Mouse (Mus musculus): ENCODE measurements around the gene Hnrnpdl.

Hnrnpdl gene

DNA sequence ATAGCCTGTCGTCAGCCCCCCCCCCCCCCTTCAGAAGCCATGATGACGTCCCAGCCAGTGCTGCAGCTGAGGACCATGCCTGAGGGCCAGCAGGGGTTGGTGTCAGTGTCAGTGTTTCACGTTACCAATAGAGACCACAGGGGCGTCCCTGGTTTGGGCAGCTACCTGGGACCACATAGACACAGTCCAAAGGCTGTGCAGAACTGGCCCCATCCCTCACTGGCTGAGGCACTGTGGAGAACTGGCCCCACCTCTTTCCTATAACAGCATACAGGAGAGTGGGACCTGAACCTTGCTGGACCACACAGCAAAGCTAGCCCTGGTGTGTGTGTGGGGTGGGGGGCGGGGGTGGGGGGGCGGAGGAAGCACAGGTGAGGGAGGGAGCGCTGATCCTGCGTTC is 39.0 kb downstream of the Hnrnpdl start:
- DNase-seq: no peak

DNA sequence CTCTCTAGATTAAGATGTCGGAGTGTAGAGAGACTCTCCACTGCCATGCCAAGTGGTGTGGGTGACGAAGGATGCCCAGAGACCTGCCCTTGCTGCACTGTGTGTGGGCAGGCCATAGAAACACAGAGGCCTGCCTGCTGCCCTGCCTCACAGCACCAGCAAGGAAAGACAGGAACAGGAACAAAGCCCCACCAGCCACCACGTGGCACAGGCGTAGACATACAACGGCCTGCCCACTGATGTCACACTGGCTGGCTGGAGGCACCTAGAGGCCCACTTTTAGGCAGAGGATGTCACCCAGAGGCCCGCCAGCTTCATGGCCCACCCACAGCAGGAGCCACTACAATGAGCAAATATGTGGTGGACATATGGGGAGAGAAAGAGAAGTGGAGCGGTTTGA is 39.4 kb downstream of the Hnrnpdl start:
- DNase-seq: no peak

GRCm38 (mm10) chr5:99994680-99995079 is 44.8 kb downstream of the Hnrnpdl start:
- DNase-seq: no peak

DNA sequence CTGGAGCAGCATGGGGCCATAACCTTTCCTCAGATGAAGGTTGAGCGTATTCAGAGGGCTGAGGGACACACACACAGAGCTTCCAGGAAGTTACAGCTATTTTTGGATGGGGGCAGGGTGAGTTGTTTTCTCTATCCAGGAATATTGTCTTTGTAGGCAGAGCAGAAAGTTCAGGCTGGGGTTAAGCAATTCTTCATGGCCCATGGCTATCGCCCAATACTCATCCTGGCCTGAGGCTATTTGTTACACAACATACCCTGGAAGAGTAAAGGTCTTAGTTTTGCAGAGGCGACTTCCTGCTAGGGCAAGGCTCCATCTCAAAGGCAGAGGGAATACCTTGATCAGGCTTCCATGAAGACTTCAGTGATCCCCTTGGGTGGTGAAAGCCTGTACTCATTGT is 45.3 kb downstream of the Hnrnpdl start:
- DNase-seq: no peak

Data from lung, postnatal 4 days (tissue).